42 mouse cellular contexts compared by ENCODE assay signal in genomic region chr8:74910708-74911107, GRCm38 (mm10). TPM values are rescaled to one million over a fixed set of nuclear protein-coding genes. Genes with fewer than 3 reads are reported as not detected.
"Had no signal": no experiment of that assay in that cellular context is flagged by ENCODE, and none has a peak within 500 bp of the region (broad histone marks: within the 10 kb centered on the region; RNA-seq: fewer than 3 reads in every experiment).

No protein-coding gene starts in this region.

- ATAC-seq: liver, embryonic 12.5 days; liver, postnatal 0 days; lung, postnatal 0 days; midbrain, embryonic 13.5 days; midbrain, embryonic 15.5 days; midbrain, embryonic 16.5 days had no signal

- DNase-seq: left cerebral cortex, postnatal 4 days; liver; liver, embryonic 13.5 days; liver, postnatal 0 days; lung, adult 18-20 months; lung, adult 2 months; lung, embryonic 14.5 days; lung, postnatal 10 days; lung, postnatal 14 days; lung, postnatal 36 days; lung, postnatal 4 days; midbrain, embryonic 14.5 days had no signal

- H3K4me2 ChIP-seq: limb, embryonic 12.5 days; limb, embryonic 13.5 days; limb, embryonic 15.5 days; liver, embryonic 11.5 days; liver, embryonic 12.5 days; liver, embryonic 13.5 days; liver, embryonic 15.5 days; lung, embryonic 14.5 days; lung, embryonic 15.5 days; midbrain, embryonic 11.5 days; midbrain, embryonic 12.5 days; midbrain, embryonic 13.5 days; midbrain, embryonic 15.5 days had no signal

- H3K9me3 ChIP-seq: limb, embryonic 10.5 days; limb, embryonic 12.5 days; limb, embryonic 13.5 days; limb, embryonic 15.5 days; liver, embryonic 12.5 days; liver, embryonic 13.5 days; liver, embryonic 15.5 days; lung, embryonic 15.5 days; megakaryocyte, embryonic 14.5 days; midbrain, embryonic 10.5 days; midbrain, embryonic 12.5 days; midbrain, embryonic 13.5 days; midbrain, embryonic 15.5 days had no signal

- H3K4me3 ChIP-seq: limb, embryonic 10.5 days; limb, embryonic 12.5 days; limb, embryonic 13.5 days; limb, embryonic 15.5 days; liver, embryonic 12.5 days; liver, embryonic 13.5 days; liver, embryonic 15.5 days; lung, embryonic 15.5 days; megakaryocyte, embryonic 14.5 days; midbrain, embryonic 10.5 days; midbrain, embryonic 12.5 days; midbrain, embryonic 13.5 days; midbrain, embryonic 15.5 days; myocyte had no signal

- H3K27me3 ChIP-seq: limb, embryonic 12.5 days; limb, embryonic 13.5 days; limb, embryonic 15.5 days; liver, embryonic 12.5 days; liver, embryonic 13.5 days; liver, embryonic 15.5 days; lung, embryonic 15.5 days; megakaryocyte, embryonic 14.5 days; midbrain, embryonic 12.5 days; midbrain, embryonic 13.5 days; midbrain, embryonic 15.5 days had no signal

- H3K4me1 ChIP-seq: limb, embryonic 10.5 days; limb, embryonic 12.5 days; limb, embryonic 13.5 days; limb, embryonic 15.5 days; liver, embryonic 12.5 days; liver, embryonic 13.5 days; liver, embryonic 15.5 days; lung, embryonic 15.5 days; megakaryocyte, embryonic 14.5 days; midbrain, embryonic 15.5 days had no signal

- H3K36me3 ChIP-seq: limb, embryonic 10.5 days; limb, embryonic 12.5 days; limb, embryonic 13.5 days; limb, embryonic 15.5 days; liver, embryonic 12.5 days; liver, embryonic 13.5 days; liver, embryonic 15.5 days; lung, embryonic 15.5 days; midbrain, embryonic 10.5 days; midbrain, embryonic 12.5 days; midbrain, embryonic 13.5 days; midbrain, embryonic 15.5 days had no signal

- H3K27ac ChIP-seq: limb, embryonic 10.5 days; limb, embryonic 12.5 days; limb, embryonic 13.5 days; limb, embryonic 15.5 days; liver, embryonic 12.5 days; liver, embryonic 13.5 days; liver, embryonic 14.5 days; liver, embryonic 15.5 days; lung, embryonic 15.5 days; macrophage; midbrain, embryonic 10.5 days; midbrain, embryonic 12.5 days; midbrain, embryonic 13.5 days; midbrain, embryonic 15.5 days had no signal

- H3K9ac ChIP-seq: limb, embryonic 12.5 days; limb, embryonic 13.5 days; limb, embryonic 15.5 days; liver, embryonic 12.5 days; liver, embryonic 13.5 days; liver, embryonic 14.5 days; liver, embryonic 15.5 days; liver, postnatal 0 days; lung, embryonic 14.5 days; lung, embryonic 15.5 days; midbrain, embryonic 12.5 days; midbrain, embryonic 13.5 days; midbrain, embryonic 15.5 days had no signal

RNA-seq across cellular contexts. Expression of gene Isx, which starts 37.7 kb away (rescaled TPM):
- total RNA-seq: left cerebral cortex, postnatal 10 days; left cerebral cortex, postnatal 14 days; left cerebral cortex, postnatal 4 days; liver, adult 2 months; megakaryocyte progenitor cell, adult 5-6 weeks; megakaryocyte, adult 5-6 weeks; megakaryocyte-erythroid progenitor cell, adult 5-6 weeks; midbrain, postnatal 0 days; monocyte, adult 5-6 weeks had no signal
- polyA plus RNA-seq: limb, embryonic 10.5 days; limb, embryonic 11.5 days; limb, embryonic 12.5 days; liver, embryonic 13.5 days; liver, embryonic 14.5 days; liver, embryonic 15.5 days; liver, postnatal 0 days; lung, adult 2 months; lung, embryonic 14.5 days; lung, embryonic 15.5 days; lung, embryonic 16.5 days; lung, postnatal 0 days; macrophage; midbrain, embryonic 10.5 days; midbrain, embryonic 11.5 days; midbrain, embryonic 12.5 days; midbrain, embryonic 13.5 days; midbrain, embryonic 14.5 days; midbrain, embryonic 15.5 days; midbrain, embryonic 16.5 days; midbrain, postnatal 0 days; neural tube, embryonic 11.5 days had no signal
